Mouse (Mus musculus): Measurements from ENCODE around the gene Atp6v0d1. TPM values are rescaled to one million over a fixed set of nuclear protein-coding genes. Genes with fewer than 3 reads are reported as not detected.

Gene Atp6v0d1
- polyA plus RNA-seq, 1 experiment from 2014 or later: 50.2 TPM

DNA sequence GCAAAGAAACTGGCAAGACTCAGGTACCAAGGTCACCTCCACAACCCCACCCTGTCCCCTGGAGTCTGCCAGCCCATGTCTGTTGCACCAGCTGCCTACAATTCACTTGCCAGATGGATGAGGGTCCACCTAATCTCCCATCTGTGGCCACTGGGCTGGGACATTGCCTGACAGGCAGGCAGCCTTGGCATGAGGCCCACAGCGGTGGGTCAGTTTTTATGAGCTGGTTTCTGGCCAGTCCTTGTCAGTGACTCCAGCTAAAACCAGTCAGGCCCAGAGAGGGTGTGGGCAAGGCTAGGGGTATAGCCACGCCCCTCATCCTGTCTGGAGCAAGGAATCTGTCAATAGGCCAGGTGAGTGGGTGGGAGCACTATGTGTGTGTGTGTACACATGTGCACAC, 38.7 kb downstream of the Atp6v0d1 start:
- H3K36me3 ChIP-seq (replicated peaks; ENCODE audit: insufficient read depth, low read length): peaks cover 55% of the 10 kb centered on the region
- ATAC-seq: peak; percentile 45; the same call in 1 of the 2 replicates
- no peaks in the 10 kb centered on the region for H3K4me1 ChIP-seq (ENCODE audit: insufficient read depth)
- H3K9me3 ChIP-seq (ENCODE audit: low read length): no peaks in the 10 kb centered on the region
- H3K27ac ChIP-seq (ENCODE audit: low read depth): no peak overlapping the region
- H3K4me3 ChIP-seq (ENCODE audit: low read depth, low read length): no peak overlapping the region
- H3K9ac ChIP-seq (replicated peaks): no peak overlapping the region
- no peak for DNase-seq
- no peak for TF ChIP-seq CTCF (IDR thresholded peaks at IDR 0.05; ENCODE audit: low read depth)
- no peak for TF ChIP-seq EP300 (IDR thresholded peaks at IDR 0.05; ENCODE audit: low read depth)
- no peak overlapping the region for H3K4me2 ChIP-seq (ENCODE audit: low read depth, low read length)
- 80% methylated on average over 2 of the region's 2 CpGs for WGBS (ENCODE audit: insufficient replicate concordance)
- no peaks in the 10 kb centered on the region for H3K27me3 ChIP-seq (ENCODE audit: insufficient read depth, low read length)

DNA sequence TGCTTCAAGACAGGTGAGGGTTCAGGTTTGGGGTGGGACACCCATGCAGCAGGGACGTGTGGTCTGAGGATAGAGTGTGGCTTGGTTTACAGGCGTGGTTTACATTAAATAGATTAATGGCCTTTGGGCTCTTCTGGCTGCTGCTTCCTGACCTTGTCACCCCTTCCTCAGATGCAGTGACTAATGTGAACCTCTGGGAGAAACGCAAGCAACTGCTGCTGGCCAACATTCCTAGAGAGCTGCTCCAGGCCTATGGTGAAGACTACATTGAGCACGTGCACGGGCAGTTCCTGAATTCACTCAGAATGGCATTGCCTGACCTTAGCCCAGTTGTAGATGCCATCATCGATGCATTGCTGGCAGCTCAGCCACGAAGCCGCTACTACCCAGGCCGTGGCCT, 43.0 kb downstream of the Atp6v0d1 start:
- peaks cover 17% of the 10 kb centered on the region for H3K4me1 ChIP-seq (ENCODE audit: insufficient read depth)
- no peak overlapping the region for H3K4me2 ChIP-seq (ENCODE audit: low read depth, low read length)
- DNase-seq (no peak), ATAC-seq (no peak)
- WGBS (ENCODE audit: insufficient replicate concordance): 68% methylated on average over 9 of the region's 9 CpGs
- H3K9ac ChIP-seq (replicated peaks): no peak overlapping the region
- H3K9me3 ChIP-seq (ENCODE audit: low read length): no peaks in the 10 kb centered on the region
- TF ChIP-seq CTCF (IDR thresholded peaks at IDR 0.05; ENCODE audit: low read depth) (no peak), EP300 (IDR thresholded peaks at IDR 0.05; ENCODE audit: low read depth) (no peak)
- no peak overlapping the region for H3K4me3 ChIP-seq (ENCODE audit: low read depth, low read length)
- no peak overlapping the region for H3K27ac ChIP-seq (ENCODE audit: low read depth)
- peaks cover 19% of the 10 kb centered on the region for H3K27me3 ChIP-seq (ENCODE audit: insufficient read depth, low read length)
- H3K36me3 ChIP-seq (replicated peaks; ENCODE audit: insufficient read depth, low read length): peaks cover 43% of the 10 kb centered on the region

DNA sequence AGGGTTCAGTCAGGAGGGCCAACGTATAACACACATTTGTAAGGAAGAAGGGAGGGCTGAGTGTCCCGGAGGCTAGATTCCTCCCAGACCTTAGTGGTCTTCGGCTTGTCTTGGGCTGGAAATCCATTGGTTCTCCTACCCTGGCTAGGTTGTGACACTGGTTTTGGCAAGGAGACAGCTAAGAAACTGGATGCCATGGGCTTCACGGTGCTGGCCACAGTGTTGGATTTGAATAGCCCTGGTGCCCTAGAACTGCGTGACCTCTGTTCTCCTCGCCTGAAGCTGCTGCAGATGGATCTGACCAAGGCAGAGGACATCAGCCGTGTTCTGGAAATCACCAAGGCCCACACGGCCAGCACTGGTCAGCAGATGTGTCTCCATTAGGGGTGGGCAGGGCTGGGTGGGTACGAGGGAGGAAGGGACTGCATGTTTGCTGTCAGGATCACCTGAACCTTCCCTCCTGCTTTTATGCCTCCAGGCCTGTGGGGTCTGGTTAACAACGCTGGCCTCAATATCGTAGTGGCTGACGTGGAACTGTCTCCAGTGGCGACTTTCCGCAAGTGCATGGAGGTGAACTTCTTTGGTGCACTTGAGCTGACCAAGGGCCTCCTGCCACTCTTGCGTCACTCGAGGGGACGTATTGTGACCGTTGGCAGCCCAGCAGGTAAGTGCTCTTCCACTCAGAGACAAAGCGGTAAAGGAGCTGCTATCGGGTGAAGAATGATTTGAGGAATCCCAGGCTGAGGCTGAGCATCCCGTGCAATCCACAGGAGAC, 43.7 kb downstream of the Atp6v0d1 start:
- Histone ChIP-seq H3K9ac (replicated peaks) (no peak overlapping the region), H3K27ac (ENCODE audit: low read depth) (no peak overlapping the region), H3K27me3 (ENCODE audit: insufficient read depth, low read length) (peaks cover 26% of the 10 kb centered on the region), H3K4me3 (ENCODE audit: low read depth, low read length) (no peak overlapping the region), H3K9me3 (ENCODE audit: low read length) (no peaks in the 10 kb centered on the region), H3K4me2 (ENCODE audit: low read depth, low read length) (no peak overlapping the region), H3K4me1 (ENCODE audit: insufficient read depth) (peaks cover 17% of the 10 kb centered on the region), H3K36me3 (replicated peaks; ENCODE audit: insufficient read depth, low read length) (peaks cover 42% of the 10 kb centered on the region)
- no peak for ATAC-seq
- 88% methylated on average over 21 of the region's 21 CpGs for WGBS (ENCODE audit: insufficient replicate concordance)
- TF ChIP-seq EP300 (IDR thresholded peaks at IDR 0.05; ENCODE audit: low read depth) (no peak), CTCF (IDR thresholded peaks at IDR 0.05; ENCODE audit: low read depth) (no peak)
- no peak for DNase-seq

DNA sequence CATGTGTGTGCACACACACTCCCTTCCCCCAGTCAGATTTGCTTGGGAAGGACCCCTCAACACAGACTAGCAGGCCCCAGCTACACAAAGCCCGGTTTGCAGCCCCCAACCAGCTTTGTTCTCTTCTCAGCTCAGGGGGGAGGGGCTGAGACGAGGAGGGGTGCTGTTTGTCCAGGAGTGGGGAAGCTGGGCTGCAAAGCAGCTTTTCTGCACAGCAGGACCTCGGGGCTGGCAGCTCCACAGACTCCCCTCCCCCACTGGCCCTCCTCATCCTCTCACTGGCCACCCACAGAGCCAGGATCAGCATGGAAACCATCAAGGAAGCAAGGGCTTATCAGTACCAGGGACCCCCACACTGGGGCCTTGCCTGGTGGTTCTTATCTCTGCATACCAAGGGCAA, 44.8 kb downstream of the Atp6v0d1 start:
- peaks cover 36% of the 10 kb centered on the region for H3K27me3 ChIP-seq (ENCODE audit: insufficient read depth, low read length)
- no peak overlapping the region for H3K9ac ChIP-seq (replicated peaks)
- H3K4me1 ChIP-seq (ENCODE audit: insufficient read depth): peaks cover 20% of the 10 kb centered on the region
- TF ChIP-seq CTCF (IDR thresholded peaks at IDR 0.05; ENCODE audit: low read depth) (no peak), EP300 (IDR thresholded peaks at IDR 0.05; ENCODE audit: low read depth) (no peak)
- WGBS (ENCODE audit: insufficient replicate concordance): 24% methylated on average over 3 of the region's 3 CpGs
- no peaks in the 10 kb centered on the region for H3K9me3 ChIP-seq (ENCODE audit: low read length)
- no peak for ATAC-seq
- no peak overlapping the region for H3K4me3 ChIP-seq (ENCODE audit: low read depth, low read length)
- no peak overlapping the region for H3K27ac ChIP-seq (ENCODE audit: low read depth)
- no peak for DNase-seq
- no peak overlapping the region for H3K4me2 ChIP-seq (ENCODE audit: low read depth, low read length)
- peaks cover 38% of the 10 kb centered on the region for H3K36me3 ChIP-seq (replicated peaks; ENCODE audit: insufficient read depth, low read length)

DNA sequence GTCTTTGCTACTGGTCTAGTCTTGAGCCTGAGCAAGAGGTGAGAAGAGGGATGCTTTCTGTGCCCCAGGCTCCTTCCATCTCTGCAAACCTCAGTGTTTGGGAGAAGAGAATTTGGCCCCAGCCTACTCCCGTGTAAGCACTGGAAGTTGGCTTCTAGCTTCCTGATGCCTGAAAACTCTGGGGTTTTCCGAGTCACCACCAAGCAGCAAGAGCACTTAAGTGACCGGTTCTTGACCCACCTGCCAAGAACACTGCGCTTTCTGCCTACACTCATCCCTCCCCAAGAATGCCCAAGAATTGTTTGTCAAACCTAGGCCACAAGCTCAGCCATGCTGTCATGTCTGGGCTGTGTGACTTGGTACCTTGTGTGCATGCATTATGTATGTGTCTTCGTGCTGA, 45.3 kb downstream of the Atp6v0d1 start:
- Histone ChIP-seq H3K9ac (replicated peaks) (no peak overlapping the region), H3K27ac (ENCODE audit: low read depth) (no peak overlapping the region), H3K9me3 (ENCODE audit: low read length) (no peaks in the 10 kb centered on the region), H3K27me3 (ENCODE audit: insufficient read depth, low read length) (peaks cover 36% of the 10 kb centered on the region), H3K4me2 (ENCODE audit: low read depth, low read length) (no peak overlapping the region), H3K36me3 (replicated peaks; ENCODE audit: insufficient read depth, low read length) (peaks cover 38% of the 10 kb centered on the region), H3K4me3 (ENCODE audit: low read depth, low read length) (no peak overlapping the region), H3K4me1 (ENCODE audit: insufficient read depth) (peaks cover 22% of the 10 kb centered on the region)
- ATAC-seq (no peak), DNase-seq (no peak)
- no peak for TF ChIP-seq CTCF (IDR thresholded peaks at IDR 0.05; ENCODE audit: low read depth)
- no peak for TF ChIP-seq EP300 (IDR thresholded peaks at IDR 0.05; ENCODE audit: low read depth)
- 61% methylated on average over 5 of the region's 5 CpGs for WGBS (ENCODE audit: insufficient replicate concordance)

DNA sequence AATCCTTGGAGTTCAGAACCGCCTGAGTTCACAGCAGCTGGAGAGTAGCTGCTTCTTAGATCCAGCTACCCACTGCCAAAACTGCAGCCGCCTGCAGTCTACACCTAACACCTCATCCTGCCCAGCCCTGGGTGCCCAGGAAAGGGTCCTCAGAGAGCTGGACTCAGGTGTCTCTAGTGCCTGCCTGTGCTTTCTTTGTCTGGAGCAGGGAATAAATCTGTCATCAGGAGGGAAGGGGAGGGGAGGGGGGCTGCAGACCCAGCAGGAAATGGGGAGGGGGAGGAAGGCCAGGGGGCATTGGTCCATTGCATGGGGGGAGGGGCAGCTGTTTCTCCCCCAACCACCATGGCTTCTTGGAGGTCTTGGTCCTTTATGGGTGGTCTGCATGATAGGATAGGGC, 46.3 kb downstream of the Atp6v0d1 start:
- ATAC-seq (no peak), DNase-seq (no peak)
- WGBS (ENCODE audit: insufficient replicate concordance): 16% methylated on average over 2 of the region's 2 CpGs
- H3K4me1 ChIP-seq (ENCODE audit: insufficient read depth): peaks cover 22% of the 10 kb centered on the region
- H3K27ac ChIP-seq (ENCODE audit: low read depth): no peak overlapping the region
- peaks cover 28% of the 10 kb centered on the region for H3K36me3 ChIP-seq (replicated peaks; ENCODE audit: insufficient read depth, low read length)
- H3K9me3 ChIP-seq (ENCODE audit: low read length): no peaks in the 10 kb centered on the region
- no peak overlapping the region for H3K9ac ChIP-seq (replicated peaks)
- no peak for TF ChIP-seq EP300 (IDR thresholded peaks at IDR 0.05; ENCODE audit: low read depth)
- TF ChIP-seq CTCF (IDR thresholded peaks at IDR 0.05; ENCODE audit: low read depth): no peak
- peak overlapping the region; percentile 58; the same call in 1 of the 2 replicates for H3K4me3 ChIP-seq (ENCODE audit: low read depth, low read length)
- peak overlapping the region; percentile 97; the same call in 1 of the 2 replicates for H3K4me2 ChIP-seq (ENCODE audit: low read depth, low read length)
- H3K27me3 ChIP-seq (ENCODE audit: insufficient read depth, low read length): peaks cover 36% of the 10 kb centered on the region
